In genomic region chr15:86290074-86290473, GRCm38 (mm10) we compare ENCODE assay signal across 20 mouse cellular contexts.
A peak's percentile ranks its signal among the peaks of the same experiment; 100 is the strongest.
DNase-seq lines count a peak whose midpoint lies in the region; ATAC-seq and TF ChIP-seq lines count a peak whose summit lies in the region.
"Had no signal": no experiment of that assay in that cellular context is flagged by ENCODE, and none has a peak within 500 bp of the region (broad histone marks: within the 10 kb centered on the region; RNA-seq: fewer than 3 reads in every experiment).

No protein-coding gene starts in this region.

- ATAC-seq in kidney, postnatal 0 days (replicated peaks; ENCODE audit: low FRiP score, low read depth): no peak
- no peak for ATAC-seq in midbrain, postnatal 0 days (ENCODE audit: low FRiP score)
- ATAC-seq: forebrain, embryonic 13.5 days; intestine, embryonic 15.5 days had no signal

- no peaks in the 10 kb centered on the region for H3K27me3 ChIP-seq in kidney, postnatal 0 days (ENCODE audit: insufficient read depth, low read length)
- H3K27me3 ChIP-seq in midbrain, embryonic 10.5 days (ENCODE audit: low read depth, poor library complexity, severe bottlenecking): peaks cover 38% of the 10 kb centered on the region; the same call in 1 of the 2 replicates
- H3K27me3 ChIP-seq in midbrain, postnatal 0 days (ENCODE audit: insufficient read depth, low read length): no peaks in the 10 kb centered on the region
- H3K27me3 ChIP-seq: intestine, embryonic 15.5 days; limb, embryonic 12.5 days; liver, embryonic 13.5 days; lung, embryonic 15.5 days; neural tube, embryonic 15.5 days had no signal

- no peaks in the 10 kb centered on the region for H3K36me3 ChIP-seq in kidney, postnatal 0 days (ENCODE audit: insufficient read depth, low read length)
- no peaks in the 10 kb centered on the region for H3K36me3 ChIP-seq in midbrain, embryonic 10.5 days
- no peaks in the 10 kb centered on the region for H3K36me3 ChIP-seq in midbrain, postnatal 0 days (ENCODE audit: insufficient read depth, low read length)
- H3K36me3 ChIP-seq: embryonic facial prominence, embryonic 10.5 days; heart, embryonic 10.5 days; intestine, embryonic 15.5 days; limb, embryonic 12.5 days; liver, embryonic 13.5 days; lung, embryonic 15.5 days; neural tube, embryonic 15.5 days had no signal

- no peak overlapping the region for H3K27ac ChIP-seq in kidney, postnatal 0 days
- H3K27ac ChIP-seq in midbrain, embryonic 10.5 days (replicated peaks): peak overlapping the region; percentile 56
- no peak overlapping the region for H3K27ac ChIP-seq in midbrain, postnatal 0 days (ENCODE audit: low read depth, low read length)
- H3K27ac ChIP-seq: embryonic facial prominence, embryonic 10.5 days; forebrain, embryonic 13.5 days; heart, embryonic 10.5 days; hindbrain, embryonic 14.5 days; intestine, embryonic 15.5 days; limb, embryonic 12.5 days; liver, embryonic 13.5 days; lung, embryonic 15.5 days; neural tube, embryonic 15.5 days had no signal

- TF ChIP-seq CTCF in kidney, postnatal 0 days (IDR thresholded peaks at IDR 0.05; ENCODE audit: low read depth): no peak
- TF ChIP-seq CTCF in midbrain, postnatal 0 days (IDR thresholded peaks at IDR 0.05): no peak

- H3K4me2 ChIP-seq in kidney, postnatal 0 days (ENCODE audit: low read length): no peak overlapping the region
- H3K4me2 ChIP-seq in midbrain, postnatal 0 days (ENCODE audit: low read depth, low read length, poor library complexity, severe bottlenecking): no peak overlapping the region
- H3K4me2 ChIP-seq: forebrain, embryonic 13.5 days; hindbrain, embryonic 14.5 days; intestine, embryonic 15.5 days; limb, embryonic 12.5 days; liver, embryonic 13.5 days; lung, embryonic 15.5 days; neural tube, embryonic 15.5 days had no signal

- no peak overlapping the region for H3K9ac ChIP-seq in kidney, postnatal 0 days (ENCODE audit: low read depth, low read length)
- no peak overlapping the region for H3K9ac ChIP-seq in midbrain, postnatal 0 days (replicated peaks; ENCODE audit: low read length, poor library complexity, severe bottlenecking)
- H3K9ac ChIP-seq: forebrain, embryonic 13.5 days; hindbrain, embryonic 14.5 days; intestine, embryonic 15.5 days; limb, embryonic 12.5 days; liver, embryonic 13.5 days; lung, embryonic 15.5 days; neural tube, embryonic 15.5 days had no signal

- 66% methylated on average over 3 of the region's 3 CpGs for WGBS in kidney, postnatal 0 days
- 82% methylated on average over 3 of the region's 3 CpGs for WGBS in midbrain, embryonic 10.5 days
- 69% methylated on average over 3 of the region's 3 CpGs for WGBS in midbrain, postnatal 0 days

- H3K4me1 ChIP-seq in kidney, postnatal 0 days (replicated peaks; ENCODE audit: insufficient read depth, low read length): no peaks in the 10 kb centered on the region
- peaks cover 42% of the 10 kb centered on the region for H3K4me1 ChIP-seq in midbrain, embryonic 10.5 days
- H3K4me1 ChIP-seq in midbrain, postnatal 0 days (ENCODE audit: insufficient read depth, low read length): no peaks in the 10 kb centered on the region
- H3K4me1 ChIP-seq: lung, embryonic 15.5 days had no signal

- H3K9me3 ChIP-seq in kidney, postnatal 0 days (replicated peaks; ENCODE audit: low read length): no peaks in the 10 kb centered on the region
- H3K9me3 ChIP-seq in midbrain, embryonic 10.5 days (replicated peaks): no peaks in the 10 kb centered on the region
- H3K9me3 ChIP-seq in midbrain, postnatal 0 days (ENCODE audit: low read length): no peaks in the 10 kb centered on the region
- H3K9me3 ChIP-seq: embryonic facial prominence, embryonic 10.5 days; forebrain, embryonic 13.5 days; heart, embryonic 10.5 days; intestine, embryonic 15.5 days; limb, embryonic 12.5 days; liver, embryonic 13.5 days; lung, embryonic 15.5 days; neural tube, embryonic 15.5 days had no signal

- DNase-seq in kidney, postnatal 0 days (ENCODE audit: low spot score): peak; percentile 8
- DNase-seq in kidney, postnatal 25 days: no peak
- DNase-seq in midbrain, embryonic 10.5 days (ENCODE audit: low spot score): no peak
- no peak for DNase-seq in midbrain, postnatal 0 days (ENCODE audit: low spot score)
- DNase-seq in NIH3T3 (ENCODE audit: low read depth): peak; percentile 29
- DNase-seq in cerebellum, postnatal 25 days: peak; percentile 46 to 54
- no peak for DNase-seq in B cell, adult 2 months
- DNase-seq: gastrocnemius, postnatal 36 days; heart, postnatal 14 days; liver, embryonic 13.5 days; spleen, adult 18-20 months; thymus, adult 2 months had no signal

- H3K4me3 ChIP-seq in kidney, postnatal 0 days (replicated peaks; ENCODE audit: low read depth, low read length): no peak overlapping the region
- H3K4me3 ChIP-seq in midbrain, embryonic 10.5 days: no peak overlapping the region
- no peak overlapping the region for H3K4me3 ChIP-seq in midbrain, postnatal 0 days (ENCODE audit: low read depth, low read length)
- H3K4me3 ChIP-seq: embryonic facial prominence, embryonic 10.5 days; forebrain, embryonic 13.5 days; heart, embryonic 10.5 days; intestine, embryonic 15.5 days; limb, embryonic 12.5 days; liver, embryonic 13.5 days; lung, embryonic 15.5 days; neural tube, embryonic 15.5 days had no signal

Comparison
In these comparisons a context has a peak if more than half of its experiments do, and no peak if none do; other contexts are left out.
1. DNase-seq: peak in kidney, postnatal 0 days (single experiment), NIH3T3 (single experiment) and cerebellum, postnatal 25 days (2 of 2); none in kidney, postnatal 25 days (0 of 2), midbrain, embryonic 10.5 days (single experiment), midbrain, postnatal 0 days (single experiment) and B cell, adult 2 months (0 of 2).